Mouse (Mus musculus) stomach, embryonic 15.5 days (tissue): ENCODE data around the gene Spast. TPM values are rescaled to one million over a fixed set of nuclear protein-coding genes. Genes with fewer than 3 reads are reported as not detected.
A peak's percentile ranks its signal among the peaks of the same experiment; 100 is the strongest.

Source experiments
- ATAC-seq: fragments of 200-750 bp; cut with Nextera tagmentation; 2 replicates; pipeline ENCODE4 v1.8.0; 2017; ENCODE audit warnings: low read depth, moderate number of reproducible peaks, moderate TSS enrichment; ENCODE audit not compliant: insufficient read depth, low FRiP score
- H3K27ac ChIP-seq: fragments of 300-500 bp; sonication (generic); 2 replicates; pipeline ENCODE4 v1.5.1; 2015; ENCODE audit warnings: mild to moderate bottlenecking, inconsistent platforms
- H3K27me3 ChIP-seq: fragments of 300-500 bp; sonication (generic); replicated peaks from 2 replicates; pipeline ENCODE4 v1.6.1; 2015; ENCODE audit warnings: inconsistent platforms
- H3K36me3 ChIP-seq: fragments of 300-500 bp; sonication (generic); 2 replicates; pipeline ENCODE4 v1.6.1; 2015; ENCODE audit warnings: inconsistent platforms
- H3K4me1 ChIP-seq: fragments of 300-500 bp; sonication (generic); 2 replicates; pipeline ENCODE4 v1.6.1; 2015; ENCODE audit warnings: inconsistent platforms
- H3K4me2 ChIP-seq: fragments of 300-500 bp; sonication (generic); 2 replicates; pipeline ENCODE4 v1.6.1; 2015; ENCODE audit warnings: mild to moderate bottlenecking, inconsistent platforms
- H3K4me3 ChIP-seq: fragments of 300-500 bp; sonication (generic); replicated peaks from 2 replicates; pipeline ENCODE4 v1.5.1; 2015; ENCODE audit warnings: inconsistent platforms
- H3K9ac ChIP-seq: fragments of 300-500 bp; sonication (generic); 2 replicates; pipeline ENCODE4 v1.6.1; 2015; ENCODE audit warnings: inconsistent platforms
- H3K9me3 ChIP-seq: fragments of 300-500 bp; sonication (generic); 2 replicates; pipeline ENCODE4 v1.6.1; 2016; ENCODE audit warnings: inconsistent platforms
- WGBS: fragments of 180-500 bp; shearing (Covaris S2); methylation state at CpG from one replicate; pipeline ENCODE4 v1.1.7; 2015; 5-methylcytosine and 5-hydroxymethylcytosine counted together
- polyA plus RNA-seq: library from polyadenylated mRNA; unstranded; fragments of >200 nt; fragmentation: Nextera tagmentation; extraction: Ambion mirVana; gene quantifications from 2 replicates; pipeline ENCODE4 v1.2.1, GENCODE M21; 2015

The Spast gene
- polyA plus RNA-seq, 1 experiment from 2014 or later = 15.9 TPM

DNA sequence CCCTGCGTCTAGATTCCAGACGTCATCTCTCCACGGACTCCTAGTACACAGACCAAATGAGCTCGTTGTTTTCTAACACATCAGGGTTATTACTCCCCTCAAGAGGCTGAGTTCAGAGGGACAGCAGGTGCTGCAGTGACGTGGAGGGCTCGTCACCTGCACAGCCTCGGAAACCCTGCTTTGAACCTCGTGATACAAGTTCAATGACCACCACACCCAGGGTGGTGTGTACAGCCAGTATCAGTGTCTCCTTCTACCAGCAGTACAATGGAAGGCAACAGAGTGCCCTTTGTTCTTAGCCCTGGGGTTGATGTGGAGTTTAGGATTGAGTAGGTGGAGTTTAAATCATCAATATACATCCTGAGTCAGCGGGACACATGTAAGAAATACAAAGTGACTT lies 99.0 kb downstream of the Spast start:
- 76% methylated on average over 9 of the region's 9 CpGs for WGBS
- Histone ChIP-seq H3K4me1 (no peaks in the 10 kb centered on the region), H3K36me3 (no peaks in the 10 kb centered on the region), H3K9ac (no peak overlapping the region), H3K27ac (no peak overlapping the region), H3K9me3 (no peaks in the 10 kb centered on the region), H3K4me3 (no peak overlapping the region), H3K4me2 (no peak overlapping the region), H3K27me3 (no peaks in the 10 kb centered on the region)
- ATAC-seq = peak; percentile 71

DNA sequence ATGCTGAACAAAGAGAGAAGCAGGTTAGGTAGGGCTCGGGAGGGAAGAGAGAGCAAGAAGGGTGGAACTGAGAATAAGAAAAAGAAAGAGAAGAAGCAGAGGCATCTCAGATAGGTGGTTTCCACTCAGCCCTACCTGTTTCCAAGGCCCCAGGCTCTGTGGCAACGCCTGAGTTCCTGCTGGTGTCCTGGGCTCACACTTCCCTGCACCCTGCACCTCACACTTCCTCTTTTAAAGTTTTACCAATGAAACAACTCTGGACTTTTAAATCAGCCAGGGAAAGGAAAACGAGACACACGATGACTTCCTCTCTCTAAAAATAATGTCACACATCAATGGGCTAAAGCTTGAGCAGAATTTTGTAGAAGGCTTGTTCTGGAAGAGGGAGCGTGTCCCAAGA lies 101.7 kb downstream of the Spast start:
- no peak for ATAC-seq
- WGBS = 67% methylated on average over 5 of the region's 5 CpGs
- no peak overlapping the region for H3K9ac ChIP-seq
- H3K36me3 ChIP-seq = no peaks in the 10 kb centered on the region
- no peaks in the 10 kb centered on the region for H3K4me1 ChIP-seq
- H3K4me2 ChIP-seq = no peak overlapping the region
- no peak overlapping the region for H3K27ac ChIP-seq
- no peaks in the 10 kb centered on the region for H3K27me3 ChIP-seq
- no peaks in the 10 kb centered on the region for H3K9me3 ChIP-seq
- no peak overlapping the region for H3K4me3 ChIP-seq

Other genes with a start within 250 kb of the Spast start
- 83.1 and 84.7 TPM in 2 replicates for gene Memo1, start 43.5 kb upstream of the Spast start, polyA plus RNA-seq
- gene Dpy30, start 15.0 kb upstream of the Spast start, polyA plus RNA-seq = 224 and 239 TPM in 2 replicates
- gene Slc30a6, start 56.6 kb downstream of the Spast start, polyA plus RNA-seq = 39.8 and 41.2 TPM in 2 replicates
- 2.9 TPM in 2 replicates for gene Nlrc4, start 120.2 kb downstream of the Spast start, polyA plus RNA-seq
- 67.7 and 78.4 TPM in 2 replicates for gene Yipf4, start 150.5 kb downstream of the Spast start, polyA plus RNA-seq
- 81.8 and 82.6 TPM in 2 replicates for gene Birc6, start 189.3 kb downstream of the Spast start, polyA plus RNA-seq